Mouse (Mus musculus): Measurements from ENCODE around the gene Vmn2r22. TPM values are rescaled to one million over a fixed set of nuclear protein-coding genes. Genes with fewer than 3 reads are reported as not detected.
"Not testable (repeated sequence)": the region's sequence is repeated elsewhere in the genome, so short reads cannot be mapped to it uniquely, and the experiment has no call there.

The Vmn2r22 gene
- polyA plus RNA-seq (2014; fragmentation: Nextera tagmentation; extraction: Ambion mirVana), result not detected in 2 replicates

- DNase-seq (ENCODE audit: low spot score); H3K27ac ChIP-seq; H3K27me3 ChIP-seq (ENCODE audit: control insufficient read depth, insufficient read depth, low read length); H3K9me3 ChIP-seq (ENCODE audit: control insufficient read depth, low read length); H3K4me1 ChIP-seq (replicated peaks; ENCODE audit: control insufficient read depth, insufficient read depth, low read length); H3K9ac ChIP-seq; H3K4me2 ChIP-seq (replicated peaks); H3K36me3 ChIP-seq (replicated peaks; ENCODE audit: control insufficient read depth, insufficient read depth); ATAC-seq (ENCODE audit: low FRiP score); H3K4me3 ChIP-seq (replicated peaks; ENCODE audit: low read length): not testable (repeated sequence)
- WGBS, result 77% methylated on average over 3 of the region's 3 CpGs
These were observed at the start of gene Vmn2r22 for GRCm38 (mm10) chr6:123650625-123651024. Gene Vmn2r22 (minus strand): TSS chr6:123650725.

GRCm38 (mm10) chr6:123697213-123697612 lies 46.7 kb upstream of the Vmn2r22 start:
- peak; percentile 62; the same call in 1 of the 2 replicates for ATAC-seq (ENCODE audit: low FRiP score)
- H3K27me3 ChIP-seq (ENCODE audit: control insufficient read depth, insufficient read depth, low read length), result no peaks in the 10 kb centered on the region
- no peak overlapping the region for H3K4me3 ChIP-seq (replicated peaks; ENCODE audit: low read length)
- no peaks in the 10 kb centered on the region for H3K4me1 ChIP-seq (replicated peaks; ENCODE audit: control insufficient read depth, insufficient read depth, low read length)
- DNase-seq (ENCODE audit: low spot score), result no peak
- no peaks in the 10 kb centered on the region for H3K36me3 ChIP-seq (replicated peaks; ENCODE audit: control insufficient read depth, insufficient read depth)
- no peak overlapping the region for H3K9ac ChIP-seq
- no peak overlapping the region for H3K27ac ChIP-seq
- no peaks in the 10 kb centered on the region for H3K9me3 ChIP-seq (ENCODE audit: control insufficient read depth, low read length)
- no peak overlapping the region for H3K4me2 ChIP-seq (replicated peaks)

GRCm38 (mm10) chr6:123696639-123697038 lies 46.1 kb upstream of the Vmn2r22 start:
- H3K9ac ChIP-seq; DNase-seq (ENCODE audit: low spot score); H3K9me3 ChIP-seq (ENCODE audit: control insufficient read depth, low read length); H3K4me1 ChIP-seq (replicated peaks; ENCODE audit: control insufficient read depth, insufficient read depth, low read length); H3K27ac ChIP-seq; H3K4me3 ChIP-seq (replicated peaks; ENCODE audit: low read length); H3K4me2 ChIP-seq (replicated peaks); H3K27me3 ChIP-seq (ENCODE audit: control insufficient read depth, insufficient read depth, low read length); H3K36me3 ChIP-seq (replicated peaks; ENCODE audit: control insufficient read depth, insufficient read depth): not testable (repeated sequence)
- ATAC-seq (ENCODE audit: low FRiP score), result 0 out of 2 replicates have a peak, but pooled peaks have one; percentile 34
- WGBS, result 17% methylated on average over 1 of the region's 1 CpGs

GRCm38 (mm10) chr6:123657040-123657439 lies 6.5 kb upstream of the Vmn2r22 start:
- Histone ChIP-seq H3K9me3 (ENCODE audit: control insufficient read depth, low read length) (no peaks in the 10 kb centered on the region), H3K9ac (no peak overlapping the region), H3K4me3 (replicated peaks; ENCODE audit: low read length) (no peak overlapping the region), H3K27me3 (ENCODE audit: control insufficient read depth, insufficient read depth, low read length) (no peaks in the 10 kb centered on the region), H3K36me3 (replicated peaks; ENCODE audit: control insufficient read depth, insufficient read depth) (no peaks in the 10 kb centered on the region), H3K4me2 (replicated peaks) (no peak overlapping the region), H3K27ac (no peak overlapping the region), H3K4me1 (replicated peaks; ENCODE audit: control insufficient read depth, insufficient read depth, low read length) (no peaks in the 10 kb centered on the region)
- 63% methylated on average over 6 of the region's 6 CpGs for WGBS
- DNase-seq (ENCODE audit: low spot score), result peak; percentile 29
- ATAC-seq (ENCODE audit: low FRiP score), result no peak

DNA sequence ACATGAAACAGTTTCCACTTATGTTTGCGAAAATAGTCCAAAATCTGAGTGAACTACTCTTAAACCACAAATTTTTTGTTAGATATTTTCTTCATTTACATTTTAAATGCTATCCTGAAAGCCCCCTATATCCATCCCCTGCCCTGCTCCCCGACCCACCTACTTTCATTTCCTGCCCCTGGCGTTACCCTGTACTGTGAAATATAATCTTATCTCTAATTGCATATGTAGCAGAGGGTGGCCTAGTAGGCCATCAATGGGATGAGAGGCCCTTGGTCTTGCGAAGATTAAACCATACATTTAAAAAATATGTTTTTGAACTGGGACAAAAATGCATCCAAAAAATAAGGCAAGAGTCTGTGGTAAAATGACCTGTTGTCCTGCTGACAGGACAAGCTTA lies 11.1 kb downstream of the Vmn2r22 start:
- not testable (repeated sequence) for H3K27ac ChIP-seq; H3K36me3 ChIP-seq (replicated peaks; ENCODE audit: control insufficient read depth, insufficient read depth); H3K4me3 ChIP-seq (replicated peaks; ENCODE audit: low read length); H3K4me1 ChIP-seq (replicated peaks; ENCODE audit: control insufficient read depth, insufficient read depth, low read length); H3K9me3 ChIP-seq (ENCODE audit: control insufficient read depth, low read length); H3K9ac ChIP-seq; H3K27me3 ChIP-seq (ENCODE audit: control insufficient read depth, insufficient read depth, low read length); H3K4me2 ChIP-seq (replicated peaks); ATAC-seq (ENCODE audit: low FRiP score); DNase-seq (ENCODE audit: low spot score)
- WGBS, result 90% methylated on average over 4 of the region's 4 CpGs

GRCm38 (mm10) chr6:123623784-123624183 lies 26.7 kb downstream of the Vmn2r22 start:
- no CpG with 5 or more reads among the region's 2 CpGs for WGBS

GRCm38 (mm10) chr6:123588368-123588767 lies 62.2 kb downstream of the Vmn2r22 start:
- H3K9me3 ChIP-seq (ENCODE audit: control insufficient read depth, low read length); H3K27me3 ChIP-seq (ENCODE audit: control insufficient read depth, insufficient read depth, low read length); H3K9ac ChIP-seq; H3K36me3 ChIP-seq (replicated peaks; ENCODE audit: control insufficient read depth, insufficient read depth); H3K4me2 ChIP-seq (replicated peaks); DNase-seq (ENCODE audit: low spot score); H3K4me3 ChIP-seq (replicated peaks; ENCODE audit: low read length); ATAC-seq (ENCODE audit: low FRiP score); H3K27ac ChIP-seq; H3K4me1 ChIP-seq (replicated peaks; ENCODE audit: control insufficient read depth, insufficient read depth, low read length): not testable (repeated sequence)
- no CpG with 5 or more reads among the region's 5 CpGs for whole genome bisulfite sequencing

More at GRCm38 (mm10) chr6:123623784-123624183, 26.7 kb downstream of the Vmn2r22 start:
- not testable (repeated sequence) for H3K27ac ChIP-seq; H3K9ac ChIP-seq; H3K4me3 ChIP-seq (replicated peaks; ENCODE audit: low read length); H3K9me3 ChIP-seq (ENCODE audit: control insufficient read depth, low read length); ATAC-seq (ENCODE audit: low FRiP score); H3K27me3 ChIP-seq (ENCODE audit: control insufficient read depth, insufficient read depth, low read length); H3K4me2 ChIP-seq (replicated peaks); DNase-seq (ENCODE audit: low spot score); H3K4me1 ChIP-seq (replicated peaks; ENCODE audit: control insufficient read depth, insufficient read depth, low read length); H3K36me3 ChIP-seq (replicated peaks; ENCODE audit: control insufficient read depth, insufficient read depth)

DNA sequence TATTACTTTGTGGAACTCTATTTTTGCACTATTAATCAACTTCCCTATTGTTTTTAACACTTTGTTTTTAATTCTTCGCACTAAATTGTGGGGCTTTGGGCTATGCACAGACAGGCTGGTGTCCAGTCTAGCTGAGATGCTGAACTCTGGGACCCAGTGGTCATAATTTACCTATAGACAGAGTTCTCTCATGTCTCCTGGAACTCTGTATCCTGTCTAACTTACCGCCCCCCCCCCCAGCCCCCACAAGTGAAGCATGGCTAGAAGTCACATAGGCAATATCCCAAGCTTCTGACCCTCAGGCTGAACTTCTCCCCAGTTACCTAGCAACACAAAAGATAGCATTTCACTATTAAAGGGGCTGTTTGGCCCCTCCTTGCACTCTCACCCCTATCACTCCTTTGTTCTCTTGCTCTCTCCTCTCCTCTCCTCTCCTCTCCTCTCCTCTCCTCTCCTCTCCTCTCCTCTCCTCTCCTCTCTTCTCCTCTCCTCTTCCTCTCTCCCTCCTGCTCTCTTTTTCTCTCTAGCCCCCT lies 62.7 kb downstream of the Vmn2r22 start:
- not testable (repeated sequence) for H3K4me2 ChIP-seq (replicated peaks); H3K27ac ChIP-seq; H3K4me1 ChIP-seq (replicated peaks; ENCODE audit: control insufficient read depth, insufficient read depth, low read length); H3K9me3 ChIP-seq (ENCODE audit: control insufficient read depth, low read length); ATAC-seq (ENCODE audit: low FRiP score); H3K9ac ChIP-seq; H3K27me3 ChIP-seq (ENCODE audit: control insufficient read depth, insufficient read depth, low read length); H3K4me3 ChIP-seq (replicated peaks; ENCODE audit: low read length); DNase-seq (ENCODE audit: low spot score); H3K36me3 ChIP-seq (replicated peaks; ENCODE audit: control insufficient read depth, insufficient read depth)
- WGBS, result no CpG with 5 or more reads among the region's 2 CpGs

DNA sequence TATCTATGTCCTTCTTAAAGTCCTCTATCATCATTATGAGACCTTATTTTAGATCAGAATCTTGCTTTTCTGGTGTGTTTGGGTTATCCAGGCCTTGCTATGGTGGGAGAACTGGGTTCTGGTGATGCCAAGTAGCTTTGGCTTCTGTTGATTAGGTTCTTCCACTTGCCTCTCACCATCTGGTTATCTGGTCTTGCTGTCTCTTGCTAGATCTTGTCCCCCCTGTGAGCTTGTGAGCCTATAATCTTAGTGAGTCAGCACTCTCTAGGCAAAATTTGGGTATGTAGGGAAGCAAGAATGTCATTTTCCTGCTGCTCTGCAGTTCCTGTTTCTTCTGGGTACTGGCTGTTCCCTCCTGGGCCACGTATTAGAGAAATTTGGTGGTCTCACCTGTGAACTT lies 66.5 kb downstream of the Vmn2r22 start:
- not testable (repeated sequence) for H3K4me1 ChIP-seq (replicated peaks; ENCODE audit: control insufficient read depth, insufficient read depth, low read length); H3K36me3 ChIP-seq (replicated peaks; ENCODE audit: control insufficient read depth, insufficient read depth); H3K4me3 ChIP-seq (replicated peaks; ENCODE audit: low read length); ATAC-seq (ENCODE audit: low FRiP score); DNase-seq (ENCODE audit: low spot score); H3K4me2 ChIP-seq (replicated peaks); H3K27me3 ChIP-seq (ENCODE audit: control insufficient read depth, insufficient read depth, low read length); H3K27ac ChIP-seq; H3K9ac ChIP-seq; H3K9me3 ChIP-seq (ENCODE audit: control insufficient read depth, low read length)
- WGBS, result no CpG with 5 or more reads among the region's 1 CpGs

DNA sequence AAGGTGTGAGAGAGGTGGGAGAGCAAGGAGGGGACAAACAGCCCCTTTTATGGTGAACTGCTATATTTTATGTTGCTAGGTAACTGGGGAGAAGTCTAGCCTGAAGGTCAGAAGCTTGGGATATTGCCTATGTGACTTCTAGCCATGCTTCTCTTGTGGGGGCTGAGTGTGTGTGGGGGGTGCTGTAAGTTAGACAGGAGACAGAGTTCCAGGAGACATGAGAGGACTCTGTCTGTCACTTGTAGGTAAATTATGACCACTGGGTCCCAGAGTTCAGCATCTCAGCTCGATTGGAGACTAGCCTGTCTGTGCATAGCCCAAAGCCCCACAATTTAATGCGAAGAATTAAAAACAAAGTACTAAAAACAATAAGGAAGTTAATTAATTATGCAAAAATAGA lies 75.8 kb downstream of the Vmn2r22 start:
- H3K4me1 ChIP-seq (replicated peaks; ENCODE audit: control insufficient read depth, insufficient read depth, low read length); H3K9me3 ChIP-seq (ENCODE audit: control insufficient read depth, low read length); H3K27me3 ChIP-seq (ENCODE audit: control insufficient read depth, insufficient read depth, low read length); ATAC-seq (ENCODE audit: low FRiP score); H3K4me2 ChIP-seq (replicated peaks); H3K4me3 ChIP-seq (replicated peaks; ENCODE audit: low read length); H3K36me3 ChIP-seq (replicated peaks; ENCODE audit: control insufficient read depth, insufficient read depth); H3K9ac ChIP-seq; H3K27ac ChIP-seq; DNase-seq (ENCODE audit: low spot score): not testable (repeated sequence)
- no CpG with 5 or more reads among the region's 2 CpGs for WGBS
